Mouse (Mus musculus): ENCODE data around the gene Adrm1.

- TF ChIP-seq POLR2A (IDR thresholded peaks at IDR 0.05; ENCODE audit: low read depth, low read length): no peak
- no peak for TF ChIP-seq MXI1 (IDR thresholded peaks at IDR 0.05; ENCODE audit: low read depth, low read length)
- TF ChIP-seq ZC3H11A (IDR thresholded peaks at IDR 0.05; ENCODE audit: low read depth, low read length): no peak
Observed at GRCm38 (mm10) chr2:180205083-180205955, 34.0 kb downstream of the Adrm1 start.
